28 mouse cellular contexts compared by ENCODE assay signal in the genomic region with DNA sequence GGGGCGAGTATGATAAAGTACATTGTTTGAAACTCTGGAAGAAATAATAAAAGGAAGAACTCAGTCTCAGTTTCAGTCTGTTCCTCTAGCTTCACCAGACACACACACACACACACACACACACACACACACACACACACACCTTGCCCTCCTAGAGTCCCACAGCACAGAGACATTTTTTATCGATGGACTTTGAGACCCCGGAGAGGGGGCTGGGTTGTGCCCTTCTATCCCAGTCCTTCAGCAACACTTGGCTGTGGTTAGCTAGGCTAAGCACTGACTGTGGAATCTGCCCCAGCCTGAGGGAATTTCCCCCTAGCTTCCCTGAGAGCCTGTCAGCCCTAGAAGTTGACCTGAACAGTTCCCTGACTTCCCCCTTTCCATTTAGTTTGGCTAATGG. TPM values are rescaled to one million over a fixed set of nuclear protein-coding genes. Genes with fewer than 3 reads are reported as not detected.
DNase-seq lines count a peak whose midpoint lies in the region; ATAC-seq and TF ChIP-seq lines count a peak whose summit lies in the region.
"Had no signal": no experiment of that assay in that cellular context is flagged by ENCODE, and none has a peak within 500 bp of the region (broad histone marks: within the 10 kb centered on the region; RNA-seq: fewer than 3 reads in every experiment).

No protein-coding gene starts in this region.

- in situ Hi-C loops in CH12.LX (cut with MboI; ENCODE audit: low pct_ligation_motif_present, low pct_unique_long_range_greater_than_20kb, low sequenced_read_pairs), result no loop called here

- 45% methylated on average over 3 of the region's 3 CpGs for WGBS in intestine, postnatal 0 days
- WGBS in kidney, postnatal 0 days, result 70% methylated on average over 3 of the region's 3 CpGs
- 63% methylated on average over 3 of the region's 3 CpGs for WGBS in liver, embryonic 13.5 days (ENCODE audit: insufficient replicate concordance)
- 89% methylated on average over 3 of the region's 3 CpGs for WGBS in hindbrain, embryonic 11.5 days

- TF ChIP-seq EP300 in CH12.LX (IDR thresholded peaks at IDR 0.05; ENCODE audit: low read length), result no peak

- H3K27ac ChIP-seq in CH12.LX (ENCODE audit: insufficient read depth, low read depth), result no peak overlapping the region
- H3K27ac ChIP-seq in intestine, postnatal 0 days (ENCODE audit: low read depth, low read length), result no peak overlapping the region
- peak overlapping the region; percentile 0; the same call in 1 of the 2 replicates for H3K27ac ChIP-seq in kidney, postnatal 0 days
- H3K27ac ChIP-seq in liver, embryonic 13.5 days, result no peak overlapping the region
- no peak overlapping the region for H3K27ac ChIP-seq in hindbrain, embryonic 11.5 days (ENCODE audit: low read depth, low read length)
- H3K27ac ChIP-seq: layer of hippocampus, adult 2 months had no signal

- H3K9ac ChIP-seq in CH12.LX (ENCODE audit: insufficient read depth, low read depth), result no peak overlapping the region
- H3K9ac ChIP-seq in intestine, postnatal 0 days (ENCODE audit: low read depth, low read length), result no peak overlapping the region
- no peak overlapping the region for H3K9ac ChIP-seq in kidney, postnatal 0 days (ENCODE audit: low read depth, low read length)
- no peak overlapping the region for H3K9ac ChIP-seq in liver, embryonic 13.5 days
- H3K9ac ChIP-seq in hindbrain, embryonic 11.5 days (ENCODE audit: low read depth, low read length), result no peak overlapping the region

- no peaks in the 10 kb centered on the region for H3K27me3 ChIP-seq in CH12.LX (replicated peaks)
- no peaks in the 10 kb centered on the region for H3K27me3 ChIP-seq in intestine, postnatal 0 days (replicated peaks; ENCODE audit: control insufficient read depth, insufficient read depth, low read length)
- H3K27me3 ChIP-seq in kidney, postnatal 0 days (ENCODE audit: insufficient read depth, low read length), result no peaks in the 10 kb centered on the region
- H3K27me3 ChIP-seq in liver, embryonic 13.5 days, result peaks cover 3% of the 10 kb centered on the region; the same call in 1 of the 2 replicates
- no peaks in the 10 kb centered on the region for H3K27me3 ChIP-seq in hindbrain, embryonic 11.5 days (ENCODE audit: control insufficient read depth, insufficient read depth, low read length)

- H3K9me3 ChIP-seq in CH12.LX (replicated peaks; ENCODE audit: low read length), result no peaks in the 10 kb centered on the region
- H3K9me3 ChIP-seq in intestine, postnatal 0 days (ENCODE audit: control insufficient read depth), result no peaks in the 10 kb centered on the region
- H3K9me3 ChIP-seq in kidney, postnatal 0 days (replicated peaks; ENCODE audit: low read length), result no peaks in the 10 kb centered on the region
- H3K9me3 ChIP-seq in liver, embryonic 13.5 days (replicated peaks), result no peaks in the 10 kb centered on the region
- H3K9me3 ChIP-seq in hindbrain, embryonic 11.5 days (ENCODE audit: control insufficient read depth, low read length), result no peaks in the 10 kb centered on the region
- H3K9me3 ChIP-seq: megakaryocyte, embryonic 14.5 days had no signal

- ATAC-seq in intestine, postnatal 0 days, result peak; percentile 82
- ATAC-seq in kidney, postnatal 0 days (replicated peaks; ENCODE audit: low FRiP score, low read depth), result peak; percentile 87
- peak; percentile 49; the same call in 1 of the 2 replicates for ATAC-seq in liver, embryonic 13.5 days (ENCODE audit: low read depth)
- ATAC-seq in hindbrain, embryonic 11.5 days (ENCODE audit: low FRiP score), result no peak
- ATAC-seq: forebrain, embryonic 16.5 days had no signal

- no peaks in the 10 kb centered on the region for H3K79me2 ChIP-seq in CH12.LX (replicated peaks; ENCODE audit: control insufficient read depth, extremely low read depth, insufficient read depth, poor library complexity, severe bottlenecking)

- DNase-seq in CH12.LX (ENCODE audit: extremely low read depth), result no peak
- peak; percentile 21 for DNase-seq in kidney, postnatal 0 days (ENCODE audit: low spot score)
- DNase-seq in liver, embryonic 13.5 days, result no peak
- DNase-seq in lung, postnatal 4 days, result no peak
- DNase-seq in testis, postnatal 10 days (ENCODE audit: low spot score), result no peak
- no peak for DNase-seq in hindbrain, embryonic 11.5 days (ENCODE audit: low spot score)
- no peak for DNase-seq in lung, postnatal 10 days
- DNase-seq: adrenal gland, adult 8-10 months; gastrocnemius, postnatal 36 days; layer of hippocampus, postnatal 36 days; lung, postnatal 14 days; midbrain, embryonic 14.5 days; retina, postnatal 1 day; right cerebral cortex, postnatal 4 days; thymus, postnatal 25 days had no signal

- dilution Hi-C loops in CH12.LX (cut with MboI; ENCODE audit: extremely low pct_ligation_motif_present, extremely low pct_unique_long_range_greater_than_20kb, low sequenced_read_pairs), result no loop called here

- H3K36me3 ChIP-seq in CH12.LX (replicated peaks in 1 of 2; ENCODE audit: control insufficient read depth in 1 of 2, insufficient read depth in 1 of 2, low read length in 1 of 2), result no peaks in the 10 kb centered on the region
- no peaks in the 10 kb centered on the region for H3K36me3 ChIP-seq in intestine, postnatal 0 days (ENCODE audit: control insufficient read depth, insufficient read depth)
- no peaks in the 10 kb centered on the region for H3K36me3 ChIP-seq in kidney, postnatal 0 days (ENCODE audit: insufficient read depth, low read length)
- H3K36me3 ChIP-seq in liver, embryonic 13.5 days, result no peaks in the 10 kb centered on the region
- no peaks in the 10 kb centered on the region for H3K36me3 ChIP-seq in hindbrain, embryonic 11.5 days (ENCODE audit: control insufficient read depth, insufficient read depth, low read length)

- no peak overlapping the region for H3K4me2 ChIP-seq in CH12.LX (ENCODE audit: insufficient read depth, low read depth, poor library complexity, severe bottlenecking)
- no peak overlapping the region for H3K4me2 ChIP-seq in intestine, postnatal 0 days (replicated peaks; ENCODE audit: low read depth)
- no peak overlapping the region for H3K4me2 ChIP-seq in kidney, postnatal 0 days (ENCODE audit: low read length)
- no peak overlapping the region for H3K4me2 ChIP-seq in liver, embryonic 13.5 days
- no peak overlapping the region for H3K4me2 ChIP-seq in hindbrain, embryonic 11.5 days (replicated peaks; ENCODE audit: low read depth, low read length)

- H3K4me3 ChIP-seq in CH12.LX (replicated peaks in 1 of 3; ENCODE audit: low read depth in 2 of 3, low read length in 2 of 3, poor library complexity in 1 of 3), result no peak overlapping the region
- no peak overlapping the region for H3K4me3 ChIP-seq in intestine, postnatal 0 days (ENCODE audit: low read depth, low read length)
- no peak overlapping the region for H3K4me3 ChIP-seq in kidney, postnatal 0 days (replicated peaks; ENCODE audit: low read depth, low read length)
- no peak overlapping the region for H3K4me3 ChIP-seq in liver, embryonic 13.5 days (replicated peaks)
- H3K4me3 ChIP-seq in hindbrain, embryonic 11.5 days (ENCODE audit: low read depth, low read length), result no peak overlapping the region
- H3K4me3 ChIP-seq: layer of hippocampus, adult 2 months; megakaryocyte, embryonic 14.5 days had no signal

- peaks cover 11 to 31% of the 10 kb centered on the region in 2 experiments; a peak in 3 of 4 replicates for H3K4me1 ChIP-seq in CH12.LX (ENCODE audit: control insufficient read depth in 1 of 2, insufficient read depth in 2 of 2)
- H3K4me1 ChIP-seq in intestine, postnatal 0 days (replicated peaks; ENCODE audit: control insufficient read depth, insufficient read depth, low read length), result peaks cover 3% of the 10 kb centered on the region; the same call in 1 of the 2 replicates
- H3K4me1 ChIP-seq in kidney, postnatal 0 days (replicated peaks; ENCODE audit: insufficient read depth, low read length), result no peaks in the 10 kb centered on the region
- H3K4me1 ChIP-seq in liver, embryonic 13.5 days (replicated peaks), result peaks cover 9% of the 10 kb centered on the region; the same call in 1 of the 2 replicates
- H3K4me1 ChIP-seq in hindbrain, embryonic 11.5 days (replicated peaks; ENCODE audit: control insufficient read depth, insufficient read depth, low read length), result no peaks in the 10 kb centered on the region

- TF ChIP-seq CTCF in CH12.LX (conservative IDR thresholded peaks at IDR 0.05 in 1 of 2, IDR thresholded peaks at IDR 0.05 in 1 of 2; ENCODE audit: low read depth in 2 of 2, low read length in 2 of 2), result no peak
- no peak for TF ChIP-seq CTCF in intestine, postnatal 0 days (IDR thresholded peaks at IDR 0.05; ENCODE audit: low read depth)
- TF ChIP-seq CTCF in kidney, postnatal 0 days (IDR thresholded peaks at IDR 0.05; ENCODE audit: low read depth), result no peak

- no peak for TF ChIP-seq RAD21 in CH12.LX (IDR thresholded peaks at IDR 0.05; ENCODE audit: low read depth, low read length)

- TF ChIP-seq POLR2A in CH12.LX (IDR thresholded peaks at IDR 0.05; ENCODE audit: low read depth, low read length), result no peak

RNA-seq across cellular contexts. Expression of a gene that starts 8.3 kb away (rescaled TPM):
- total RNA-seq in CH12.LX (2012; rRNA removed) (not detected in 2 replicates), CH12.LX (2014; rRNA removed) (0.59 TPM in 1 of 2 replicates, not detected in the other)
- polyA plus RNA-seq in CH12.LX (2012; ENCODE audit: insufficient read length, low read depth), result not detected in 2 replicates
- polyA plus RNA-seq in intestine, postnatal 0 days (2015; fragmentation: Nextera tagmentation; extraction: Ambion mirVana), result 2.3 and 5.2 TPM in 2 replicates
- polyA plus RNA-seq in kidney, postnatal 0 days (2015; fragmentation: Nextera tagmentation; extraction: Ambion mirVana), result 0.32 and 0.49 TPM in 2 replicates
- polyA plus RNA-seq in liver, embryonic 13.5 days (2015; fragmentation: Nextera tagmentation; extraction: Ambion mirVana), result 1.1 and 1.2 TPM in 2 replicates
- 0.07 and 0.20 TPM in 2 replicates for polyA plus RNA-seq in hindbrain, embryonic 11.5 days (2014; fragmentation: Nextera tagmentation; extraction: Ambion mirVana)
- total RNA-seq: gastrocnemius, postnatal 36 days; hematopoietic stem cell, adult 5-6 weeks; layer of hippocampus, adult 2 months; layer of hippocampus, postnatal 36 days; left cerebral cortex, postnatal 14 days had no signal
- polyA plus RNA-seq: brain, embryonic 14.5 days; midbrain, embryonic 14.5 days; testis, adult 2 months had no signal

RNA-seq across cellular contexts. Expression of a gene that starts 8.6 kb away (rescaled TPM):
- total RNA-seq in CH12.LX (2012; rRNA removed) (not detected in 2 replicates), CH12.LX (2014; rRNA removed) (not detected in 2 replicates)
- polyA plus RNA-seq in CH12.LX (2012; ENCODE audit: insufficient read length, low read depth), result not detected in 2 replicates
- not detected in 2 replicates for polyA plus RNA-seq in intestine, postnatal 0 days (2015; fragmentation: Nextera tagmentation; extraction: Ambion mirVana)
- not detected in 2 replicates for polyA plus RNA-seq in kidney, postnatal 0 days (2015; fragmentation: Nextera tagmentation; extraction: Ambion mirVana)
- polyA plus RNA-seq in liver, embryonic 13.5 days (2015; fragmentation: Nextera tagmentation; extraction: Ambion mirVana), result 2.7 and 3.6 TPM in 2 replicates
- not detected in 2 replicates for polyA plus RNA-seq in hindbrain, embryonic 11.5 days (2014; fragmentation: Nextera tagmentation; extraction: Ambion mirVana)
- total RNA-seq: adrenal gland, adult 8-10 months; gastrocnemius, postnatal 36 days; hematopoietic stem cell, adult 5-6 weeks; layer of hippocampus, adult 2 months; layer of hippocampus, postnatal 36 days; left cerebral cortex, postnatal 14 days had no signal
- polyA plus RNA-seq: brain, embryonic 14.5 days; C2C12; embryonic facial prominence, embryonic 14.5 days; forebrain, embryonic 16.5 days; heart, embryonic 16.5 days; limb, embryonic 14.5 days; midbrain, embryonic 14.5 days; neural tube, embryonic 14.5 days had no signal

RNA-seq across cellular contexts. Expression of a gene that starts 13.4 kb away (rescaled TPM):
- total RNA-seq in CH12.LX (2012; rRNA removed) (15.1 and 16.6 TPM in 2 replicates), CH12.LX (2014; rRNA removed) (14.7 and 15.2 TPM in 2 replicates)
- polyA plus RNA-seq in CH12.LX (2012; ENCODE audit: insufficient read length, low read depth), result 24.5 and 27.6 TPM in 2 replicates
- polyA plus RNA-seq in intestine, postnatal 0 days (2015; fragmentation: Nextera tagmentation; extraction: Ambion mirVana), result 8.4 and 9.3 TPM in 2 replicates
- 20.3 and 23.1 TPM in 2 replicates for polyA plus RNA-seq in kidney, postnatal 0 days (2015; fragmentation: Nextera tagmentation; extraction: Ambion mirVana)
- polyA plus RNA-seq in liver, embryonic 13.5 days (2015; fragmentation: Nextera tagmentation; extraction: Ambion mirVana), result 17.2 and 20.3 TPM in 2 replicates
- polyA plus RNA-seq in hindbrain, embryonic 11.5 days (2014; fragmentation: Nextera tagmentation; extraction: Ambion mirVana), result 41.4 and 44.9 TPM in 2 replicates

RNA-seq across cellular contexts. Expression of a gene that starts 18.9 kb away (rescaled TPM):
- not detected in 2 replicates for total RNA-seq in CH12.LX (2012; rRNA removed)
- total RNA-seq in CH12.LX (2014; rRNA removed), result not detected in 2 replicates
- polyA plus RNA-seq in CH12.LX (2012; ENCODE audit: insufficient read length, low read depth), result not detected in 2 replicates
- 0.29 and 0.47 TPM in 2 replicates for polyA plus RNA-seq in intestine, postnatal 0 days (2015; fragmentation: Nextera tagmentation; extraction: Ambion mirVana)
- 2.1 and 3.7 TPM in 2 replicates for polyA plus RNA-seq in kidney, postnatal 0 days (2015; fragmentation: Nextera tagmentation; extraction: Ambion mirVana)
- 0.23 TPM in 1 of 2 replicates, not detected in the other for polyA plus RNA-seq in liver, embryonic 13.5 days (2015; fragmentation: Nextera tagmentation; extraction: Ambion mirVana)
- not detected in 2 replicates for polyA plus RNA-seq in hindbrain, embryonic 11.5 days (2014; fragmentation: Nextera tagmentation; extraction: Ambion mirVana)
- total RNA-seq: adrenal gland, adult 8-10 months; gastrocnemius, postnatal 36 days; hematopoietic stem cell, adult 5-6 weeks; layer of hippocampus, adult 2 months; layer of hippocampus, postnatal 36 days; left cerebral cortex, postnatal 14 days had no signal
- polyA plus RNA-seq: C2C12; embryonic facial prominence, embryonic 14.5 days; forebrain, embryonic 16.5 days; midbrain, embryonic 14.5 days; neural tube, embryonic 14.5 days had no signal

RNA-seq across cellular contexts. Expression of a gene that starts 27.7 kb away (rescaled TPM):
- not detected in 2 replicates for total RNA-seq in CH12.LX (2012; rRNA removed)
- total RNA-seq in CH12.LX (2014; rRNA removed), result not detected in 2 replicates
- not detected in 2 replicates for polyA plus RNA-seq in CH12.LX (2012; ENCODE audit: insufficient read length, low read depth)
- polyA plus RNA-seq in intestine, postnatal 0 days (2015; fragmentation: Nextera tagmentation; extraction: Ambion mirVana), result not detected in 2 replicates
- polyA plus RNA-seq in kidney, postnatal 0 days (2015; fragmentation: Nextera tagmentation; extraction: Ambion mirVana), result 0.28 and 0.50 TPM in 2 replicates
- polyA plus RNA-seq in liver, embryonic 13.5 days (2015; fragmentation: Nextera tagmentation; extraction: Ambion mirVana), result not detected in 2 replicates
- polyA plus RNA-seq in hindbrain, embryonic 11.5 days (2014; fragmentation: Nextera tagmentation; extraction: Ambion mirVana), result 0.31 and 0.43 TPM in 2 replicates
- total RNA-seq: adrenal gland, adult 8-10 months; gastrocnemius, postnatal 36 days; hematopoietic stem cell, adult 5-6 weeks; layer of hippocampus, adult 2 months; layer of hippocampus, postnatal 36 days; left cerebral cortex, postnatal 14 days had no signal
- polyA plus RNA-seq: brain, embryonic 14.5 days; embryonic facial prominence, embryonic 14.5 days; forebrain, embryonic 16.5 days; heart, embryonic 16.5 days; midbrain, embryonic 14.5 days; neural tube, embryonic 14.5 days; testis, adult 2 months had no signal
